Mouse (Mus musculus) B cell, adult 67 days (primary cell): ENCODE data around the gene Npm3. TPM values are rescaled to one million over a fixed set of nuclear protein-coding genes. Genes with fewer than 3 reads are reported as not detected.

Experiments
- total RNA-seq, 2 experiments: library from RNA; stranded (reverse); gene quantifications; 4 replicates each; pipeline ENCODE4 v1.2.4; 2023

Npm3 gene
- total RNA-seq, result 10 to 100 TPM; 32.9 to 37.9 TPM

DNA sequence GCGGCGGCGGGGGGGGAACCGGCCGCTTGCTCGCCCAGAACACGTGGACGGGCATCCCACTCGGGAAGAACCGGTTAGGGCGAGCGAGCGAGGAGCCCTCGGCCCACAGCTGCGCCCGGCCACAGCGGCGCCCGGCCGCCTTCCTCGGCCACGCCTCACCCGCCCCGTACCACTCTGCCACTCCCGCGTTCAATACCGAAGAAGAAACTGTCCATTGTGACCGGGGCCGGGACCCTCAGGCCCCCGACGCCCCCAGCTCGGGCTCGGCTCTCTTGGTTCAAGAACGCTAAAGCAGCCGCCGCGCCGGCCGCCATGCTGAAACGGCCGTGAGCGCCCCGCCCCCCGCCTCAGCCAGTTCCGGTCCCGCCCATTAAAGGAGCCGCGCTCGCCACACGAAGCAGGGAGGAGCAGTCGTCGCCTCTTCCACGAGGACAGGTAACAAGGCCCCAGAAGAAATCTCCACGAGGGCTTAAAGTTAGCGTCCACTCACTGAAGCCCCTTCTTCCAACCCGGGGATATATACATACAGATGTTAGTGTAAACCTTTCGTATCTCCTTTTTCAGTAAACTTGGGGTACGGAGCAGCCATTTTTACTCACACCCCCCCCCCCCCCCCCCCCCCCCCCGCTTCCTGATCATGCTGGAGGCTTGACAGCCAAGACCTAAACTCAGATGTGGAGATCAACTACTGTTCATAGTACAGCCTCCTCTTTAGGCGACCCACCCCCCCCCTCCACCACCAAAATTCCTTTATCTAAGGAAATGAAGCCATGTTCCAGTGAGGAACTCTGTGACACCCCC lies at the start of gene Npm3:
TSS of gene Npm3 (minus strand) at position 349 of the 801 bp plus-strand sequence.

DNA sequence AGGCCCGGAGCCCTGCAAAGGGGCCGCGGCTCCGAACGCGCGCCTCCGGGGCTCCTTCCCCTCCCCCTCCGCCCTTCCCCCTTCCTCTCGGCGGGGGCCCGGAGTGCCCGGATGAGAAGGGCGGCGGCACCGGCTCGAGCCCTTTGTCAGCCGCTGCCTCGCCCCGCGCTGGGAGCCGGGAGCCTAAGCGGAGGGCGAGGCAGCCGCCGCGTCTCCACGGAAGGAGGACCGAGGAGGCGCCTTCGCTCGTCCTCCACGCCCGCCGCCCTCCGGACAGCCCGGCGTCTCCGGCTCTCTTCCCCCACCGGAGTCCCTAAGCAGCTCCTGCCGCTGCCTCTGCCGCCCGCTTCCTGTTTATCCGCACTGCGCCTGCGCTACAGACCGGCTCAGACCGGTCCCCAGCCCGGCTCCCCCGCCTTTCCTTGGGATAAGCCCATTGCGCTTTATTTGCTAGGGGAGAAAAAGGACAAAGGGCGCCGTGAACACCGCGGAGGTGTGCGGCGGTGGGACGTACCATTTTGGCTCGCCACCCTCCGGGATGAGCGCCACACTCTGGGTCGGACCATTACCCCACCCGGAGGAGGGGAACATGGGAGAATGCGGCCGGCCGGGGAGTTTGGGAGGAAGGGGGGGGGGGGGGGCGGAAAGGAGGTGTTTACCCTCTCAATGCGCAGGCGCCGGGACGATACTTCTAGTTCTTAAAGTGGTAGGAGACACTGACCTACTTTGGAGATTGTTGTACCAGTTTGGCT lies 34.0 kb upstream of the Npm3 start, which contains the start of gene Mgea5:
TSS of gene Mgea5 (minus strand) at position 657 of the 752 bp plus-strand sequence.

DNA sequence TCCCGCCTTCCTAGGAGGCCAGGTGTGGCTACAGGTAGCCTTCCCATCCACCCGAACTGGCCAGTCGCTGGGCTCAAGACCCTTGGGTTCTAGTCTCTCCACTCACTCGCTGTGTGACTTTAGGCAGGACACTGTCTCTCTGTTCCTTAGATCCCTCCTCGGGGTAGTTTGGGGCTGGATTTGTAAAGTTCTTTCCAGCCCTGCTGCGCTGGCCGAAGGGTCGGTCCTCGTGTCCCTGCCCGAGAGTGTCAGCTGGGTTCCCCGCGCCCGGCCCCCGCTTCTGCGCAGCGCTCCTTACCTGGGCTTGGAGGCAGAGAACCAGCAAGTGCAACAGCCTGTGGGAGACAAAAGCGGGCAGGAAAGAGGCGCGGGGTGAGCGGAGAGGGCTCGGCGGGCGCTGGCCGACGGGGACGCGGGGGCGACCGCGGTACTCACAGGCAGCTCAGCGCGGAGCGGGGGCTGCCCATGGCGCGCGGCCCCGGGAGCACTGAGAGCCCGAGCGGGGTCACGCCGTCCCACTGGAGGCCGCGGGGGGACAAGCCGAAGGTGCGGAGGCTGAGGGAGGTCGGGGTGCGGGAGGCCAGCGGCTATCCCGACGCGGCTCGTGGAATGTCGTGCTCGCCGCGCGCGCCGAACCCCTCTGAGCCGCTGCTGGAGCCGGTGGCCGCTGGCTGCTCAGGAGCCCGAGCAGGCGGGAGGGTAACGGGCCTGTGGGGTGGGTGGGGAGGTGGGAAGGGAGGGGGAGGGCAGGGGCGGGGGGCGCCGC lies 7.0 kb downstream of the Npm3 start, which contains the start of gene Fgf8:
TSS of gene Fgf8 (minus strand) at position 698 of the 766 bp plus-strand sequence.

Other genes starting within 250 kb of the Npm3 start
- gene Poll, start 189.1 kb downstream of the Npm3 start, total RNA-seq, result 10 to 100 TPM; 12.4 to 13.4 TPM
- 10 to 100 TPM; 15.2 to 17.7 TPM for gene Gm17018, start 189.0 kb downstream of the Npm3 start, total RNA-seq
- gene Fbxw4, start 89.3 kb downstream of the Npm3 start, total RNA-seq, result 10 to 100 TPM; 55.7 to 56.5 TPM
- gene Fgf8, start 6.7 kb downstream of the Npm3 start, total RNA-seq, result not detected
- gene Mgea5, start 34.2 kb upstream of the Npm3 start, total RNA-seq, result 100 to 1,000 TPM; 216 to 235 TPM
- gene Kcnip2, start 66.5 kb upstream of the Npm3 start, total RNA-seq, result 1 to 10 TPM; 1.2 to 3.1 TPM
- 10 to 100 TPM; 26.9 to 31.7 TPM for gene Armh3, start 248.9 kb upstream of the Npm3 start, total RNA-seq